Mouse (Mus musculus) kidney, adult 8-10 months (tissue): ENCODE results near the gene Tekt3.

ENCODE experiments used
- DNase-seq, 2 experiments: peaks; one replicate each; pipeline ENCODE4 v3.0.0; 2022

Tekt3 gene

DNA sequence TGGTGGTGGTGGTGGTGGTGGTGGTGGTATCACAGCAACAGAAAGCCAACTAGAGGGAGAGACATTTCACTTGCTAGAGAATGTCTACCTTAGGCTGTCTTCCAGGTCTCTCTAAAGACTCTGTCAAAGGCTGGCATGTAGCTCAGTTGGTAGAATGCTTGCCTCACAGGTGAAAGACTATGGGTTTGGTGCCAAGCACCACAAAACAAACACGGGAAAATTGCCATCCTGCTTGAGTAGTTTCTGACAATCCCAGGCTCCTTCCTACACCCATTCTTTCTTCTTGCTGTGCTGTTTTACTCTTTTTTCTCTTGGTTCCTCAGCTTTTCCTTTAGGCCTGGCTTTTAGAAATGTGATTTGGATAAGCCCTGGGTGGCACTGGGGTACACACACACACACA lies 5.1 kb downstream of the Tekt3 start:
- DNase-seq: no peak

DNA sequence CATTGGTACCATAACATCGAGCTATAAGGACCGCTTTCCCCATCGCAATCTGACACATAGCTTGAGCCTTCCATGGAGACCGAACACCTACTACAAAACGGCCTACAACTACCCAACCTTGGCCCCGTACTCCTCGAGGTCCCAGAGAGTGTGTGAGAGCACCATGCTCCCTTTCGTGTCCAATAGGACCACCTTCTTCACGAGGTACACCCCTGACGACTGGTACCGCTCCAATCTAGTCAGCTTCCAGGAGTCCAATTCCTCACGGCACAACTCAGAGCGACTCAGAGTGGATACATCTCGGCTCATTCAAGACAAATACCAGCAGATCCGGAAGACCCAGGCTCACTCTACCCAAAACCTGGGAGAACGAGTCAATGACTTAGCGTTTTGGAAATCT lies 8.6 kb downstream of the Tekt3 start:
- DNase-seq: no peak

DNA sequence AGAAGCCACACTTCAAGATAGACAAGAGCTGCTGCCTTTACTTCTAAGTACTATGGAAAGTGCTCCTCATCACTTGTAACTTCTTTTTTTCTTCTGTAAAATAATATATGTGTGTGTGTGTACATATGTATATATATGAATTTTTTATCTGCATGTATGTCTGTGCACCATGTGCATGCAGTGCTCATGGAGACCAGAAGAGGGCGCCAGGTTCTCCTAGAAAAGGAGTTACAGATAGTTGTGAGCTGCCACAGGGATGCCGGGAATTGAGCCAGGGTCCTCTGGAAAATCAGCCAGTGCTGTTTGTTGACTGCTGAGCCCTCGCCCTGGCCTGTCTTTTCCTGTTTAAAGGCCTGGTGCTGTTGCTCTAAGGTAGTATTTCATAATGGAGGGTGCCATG lies 23.1 kb downstream of the Tekt3 start:
- no peak for DNase-seq

DNA sequence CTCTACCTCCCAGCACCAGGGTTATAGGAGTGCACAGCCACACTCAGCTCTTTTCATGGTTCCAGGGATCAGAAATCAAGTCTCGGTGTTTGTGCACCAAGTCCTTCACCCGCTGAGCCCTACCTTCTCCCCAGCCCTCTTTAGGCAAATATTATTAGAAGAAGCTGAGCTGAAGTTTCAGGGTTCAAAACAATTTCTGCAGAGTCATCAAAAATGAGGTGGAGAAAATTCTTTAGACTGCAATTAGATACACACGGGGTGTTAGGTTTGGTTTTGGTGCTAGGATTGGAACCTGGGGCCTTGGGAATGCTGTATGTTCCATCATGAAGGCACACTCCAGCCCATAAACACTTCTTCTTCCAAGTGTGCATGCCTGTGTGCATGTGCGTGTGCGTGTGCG lies 27.2 kb downstream of the Tekt3 start:
- DNase-seq: no peak

DNA sequence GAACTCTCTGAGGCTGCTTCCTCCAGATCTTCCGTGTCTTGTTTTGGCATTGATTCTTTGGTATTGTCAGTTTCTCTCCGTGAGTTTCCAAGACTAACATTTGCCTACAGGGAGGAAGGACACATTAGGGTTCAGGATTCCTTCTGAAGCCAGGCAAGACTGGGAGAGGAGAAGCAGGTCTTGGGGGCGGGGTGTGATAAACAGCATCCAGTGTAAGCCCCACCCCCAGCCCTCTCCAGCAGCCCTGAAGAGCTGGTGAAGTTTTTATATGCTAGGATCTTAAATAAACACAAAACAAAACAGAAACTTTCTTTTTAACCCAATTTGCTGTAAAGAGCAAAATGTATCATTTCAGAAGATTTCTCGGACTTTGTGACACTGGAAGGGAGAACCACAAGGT lies 28.8 kb downstream of the Tekt3 start:
- DNase-seq: no peak

DNA sequence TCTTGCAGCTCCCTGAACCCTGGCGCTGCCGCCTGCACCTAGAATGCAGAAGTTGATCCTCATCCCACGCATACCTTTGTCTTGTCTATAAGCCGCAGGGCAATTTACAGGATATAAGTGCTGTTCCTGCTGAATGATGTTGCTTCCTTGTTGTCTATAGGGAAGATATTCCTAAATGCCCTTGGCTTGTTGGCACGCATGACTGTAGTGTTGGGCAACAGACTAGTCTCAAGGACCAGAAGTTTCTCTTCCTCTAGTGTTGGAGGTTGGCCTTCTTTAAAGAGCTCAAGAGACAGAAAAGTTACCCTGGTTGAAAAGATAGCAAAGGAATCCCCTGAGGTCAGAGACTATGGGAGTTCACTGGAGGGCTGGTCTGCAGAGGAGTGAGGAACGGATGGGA lies 29.5 kb downstream of the Tekt3 start:
- DNase-seq: no peak

DNA sequence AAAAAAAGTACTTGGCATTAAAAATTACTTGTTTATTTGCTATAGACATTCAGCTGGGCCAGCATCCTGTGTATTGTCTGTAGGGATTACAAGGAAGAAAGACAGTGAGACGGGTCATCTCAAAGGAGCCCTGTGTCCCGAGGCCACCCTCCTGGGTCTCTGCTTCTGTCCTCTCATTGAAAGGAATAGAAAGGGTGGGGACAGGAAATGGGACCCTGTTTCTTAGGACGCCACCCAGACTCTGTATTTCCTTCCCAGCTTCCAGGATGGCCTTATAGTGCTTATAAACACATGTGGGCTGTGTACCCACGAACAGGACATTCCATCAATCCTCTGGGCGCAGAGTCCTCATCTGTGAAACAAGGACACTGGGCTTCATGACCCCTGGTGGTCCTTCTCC lies 30.8 kb downstream of the Tekt3 start:
- no peak for DNase-seq

DNA sequence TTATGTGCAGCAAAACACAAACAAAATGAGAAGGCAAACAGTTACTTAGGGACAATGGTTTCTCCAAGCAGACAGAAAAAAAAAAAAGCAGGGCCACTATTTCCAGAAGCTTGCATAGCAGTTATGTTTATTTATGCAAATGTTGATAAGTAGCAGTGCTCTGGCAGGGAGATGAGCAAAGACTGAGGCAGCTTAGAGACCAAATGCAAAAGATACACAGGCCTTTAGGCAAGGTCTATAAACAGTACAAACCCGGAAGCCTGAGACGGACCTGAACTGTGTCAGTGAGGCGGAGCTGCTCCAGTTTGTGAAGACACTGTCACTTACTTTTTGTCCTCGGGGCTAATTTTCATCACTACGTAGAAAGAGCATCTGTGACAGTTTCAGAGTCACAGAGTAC lies 32.1 kb downstream of the Tekt3 start:
- no peak for DNase-seq

DNA sequence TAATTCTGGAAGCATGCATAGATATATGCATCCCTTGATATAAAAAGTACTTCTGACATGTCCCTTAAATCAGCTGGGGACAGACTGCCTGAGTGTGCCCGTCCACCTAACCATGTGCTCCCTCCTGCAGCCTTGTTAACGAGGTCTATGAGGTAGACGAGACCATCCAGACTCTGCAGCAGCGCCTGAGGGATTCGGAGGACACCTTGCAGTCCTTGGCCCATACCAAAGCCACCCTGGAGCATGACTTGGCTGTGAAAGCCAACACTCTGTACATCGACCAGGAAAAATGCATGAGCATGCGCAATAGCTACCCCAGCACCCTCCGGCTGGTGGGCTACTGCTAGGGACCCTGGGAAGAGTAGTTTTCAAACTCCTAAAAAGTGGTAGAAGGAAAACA lies 33.0 kb downstream of the Tekt3 start:
- DNase-seq: no peak

DNA sequence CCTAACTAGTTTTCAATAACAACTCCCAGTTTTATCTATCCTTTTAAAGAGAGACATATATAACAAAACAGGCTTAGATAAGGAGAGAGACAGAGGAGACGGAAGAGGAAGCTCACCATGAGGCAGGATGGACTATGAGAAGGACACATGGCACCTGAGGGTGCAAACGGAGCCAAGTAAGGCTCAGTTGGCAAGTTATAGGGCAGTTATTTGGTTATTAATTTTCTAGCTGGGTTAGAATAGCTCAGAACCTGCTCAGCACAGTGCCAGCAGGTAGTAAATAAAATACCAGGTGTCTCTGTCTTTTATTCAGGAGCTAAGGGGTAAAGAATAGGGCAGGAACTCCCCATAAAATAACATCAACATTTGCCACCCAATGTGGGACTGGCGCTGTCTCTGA lies 36.6 kb downstream of the Tekt3 start:
- DNase-seq: peak; percentile 6 to 40

DNA sequence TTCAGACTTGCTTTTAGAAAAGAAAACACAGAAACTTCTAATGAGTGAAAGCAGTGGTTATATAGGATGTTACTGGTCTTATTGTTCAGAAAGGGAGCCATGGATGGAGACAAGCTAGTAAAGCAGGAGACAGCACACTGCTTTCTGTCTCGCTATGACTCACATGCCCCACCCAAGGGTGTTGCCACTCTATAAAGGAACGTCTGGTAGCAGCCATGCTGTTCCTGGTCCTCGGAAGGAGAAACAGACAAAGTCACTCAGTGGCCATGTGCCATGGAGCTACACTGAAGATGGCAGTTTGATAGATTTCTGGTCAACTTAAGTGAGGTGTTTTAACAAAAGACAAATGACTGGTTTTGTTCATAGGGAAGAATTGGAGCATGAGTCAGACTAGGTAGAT lies 37.9 kb downstream of the Tekt3 start:
- DNase-seq: no peak

DNA sequence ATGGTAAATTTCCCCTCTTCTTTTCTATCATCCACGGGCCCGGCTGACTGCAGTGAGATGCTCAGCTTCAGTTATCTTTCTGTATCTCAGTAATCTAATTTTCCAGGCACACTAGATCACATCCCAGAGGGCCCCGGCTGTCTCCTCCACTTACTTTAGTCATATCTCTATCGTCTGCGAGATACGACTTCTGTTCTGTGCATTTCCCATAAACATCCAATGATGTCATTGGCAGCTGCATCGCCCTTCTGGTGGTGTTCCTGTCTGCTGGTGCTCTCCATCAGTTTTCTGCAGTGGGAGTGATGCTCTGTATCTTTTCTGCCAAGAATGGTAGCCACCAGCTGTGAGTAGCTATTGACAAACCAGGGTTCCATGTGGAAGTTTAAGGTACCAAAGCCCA lies 41.8 kb downstream of the Tekt3 start:
- no peak for DNase-seq

DNA sequence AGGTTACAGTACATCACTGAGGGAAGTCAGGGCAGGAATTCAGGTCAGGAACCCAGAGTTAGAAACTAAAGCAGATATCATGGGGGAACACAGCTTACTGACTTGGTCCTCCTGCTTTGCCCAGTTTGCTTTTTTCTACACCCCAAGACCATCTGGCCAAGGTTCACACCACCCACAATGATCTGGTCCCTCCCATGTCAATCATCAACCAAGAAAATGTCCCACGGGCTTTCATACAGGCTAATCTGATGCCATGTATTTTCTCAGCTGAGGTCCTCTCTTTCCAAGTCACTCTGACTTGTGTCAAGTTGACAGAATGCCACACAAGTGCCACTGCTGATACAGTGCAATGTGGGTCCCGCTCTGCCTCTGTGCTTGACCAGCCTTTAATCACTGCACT lies 42.6 kb downstream of the Tekt3 start:
- peak in 1 of 2 experiments; percentile 34 for DNase-seq

DNA sequence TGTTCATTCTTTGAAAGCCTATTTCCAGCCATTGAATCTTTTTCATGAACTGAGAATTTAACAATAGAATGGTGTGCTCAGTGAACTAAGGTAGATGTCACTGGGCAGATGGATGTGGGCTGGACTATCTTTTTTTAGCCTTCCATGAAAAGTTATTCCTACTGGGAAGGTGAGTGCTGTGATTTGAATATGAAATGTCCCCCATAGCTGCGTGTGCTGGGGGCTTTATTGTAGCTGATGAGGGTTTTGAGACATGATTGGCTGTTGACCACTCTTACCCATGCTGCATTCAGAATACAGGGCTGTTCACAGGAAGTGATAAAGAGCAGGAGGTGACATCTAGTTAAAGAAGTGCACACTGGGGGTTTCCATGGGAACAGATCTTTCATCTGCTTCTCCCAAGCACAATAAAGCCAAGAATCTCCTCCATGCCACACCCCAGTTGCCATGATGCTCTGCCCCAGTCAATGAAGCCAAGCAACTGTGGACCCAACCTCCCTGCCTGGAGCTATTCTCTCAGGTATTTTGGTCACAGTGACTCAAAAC lies 47.8 kb downstream of the Tekt3 start:
- no peak for DNase-seq

DNA sequence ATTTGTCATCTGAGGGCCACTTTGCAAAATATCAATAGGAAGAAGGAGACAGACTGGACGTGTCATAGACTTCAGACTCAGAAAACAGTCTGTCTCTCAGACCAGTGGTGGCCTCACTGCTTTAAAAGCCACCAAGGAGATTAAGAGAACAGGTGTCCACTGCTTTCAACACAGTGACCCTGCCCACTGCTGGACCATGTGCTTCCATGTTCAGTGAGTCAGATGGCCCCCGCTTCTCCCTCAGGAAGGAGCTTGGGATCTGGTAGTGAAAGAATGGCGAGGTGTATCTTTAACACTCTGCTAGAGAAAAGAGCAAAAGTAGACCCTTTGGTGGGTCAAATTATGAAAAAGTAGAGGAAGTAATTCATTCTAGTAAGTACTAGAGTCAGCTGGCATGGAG lies 48.9 kb downstream of the Tekt3 start:
- no peak for DNase-seq

DNA sequence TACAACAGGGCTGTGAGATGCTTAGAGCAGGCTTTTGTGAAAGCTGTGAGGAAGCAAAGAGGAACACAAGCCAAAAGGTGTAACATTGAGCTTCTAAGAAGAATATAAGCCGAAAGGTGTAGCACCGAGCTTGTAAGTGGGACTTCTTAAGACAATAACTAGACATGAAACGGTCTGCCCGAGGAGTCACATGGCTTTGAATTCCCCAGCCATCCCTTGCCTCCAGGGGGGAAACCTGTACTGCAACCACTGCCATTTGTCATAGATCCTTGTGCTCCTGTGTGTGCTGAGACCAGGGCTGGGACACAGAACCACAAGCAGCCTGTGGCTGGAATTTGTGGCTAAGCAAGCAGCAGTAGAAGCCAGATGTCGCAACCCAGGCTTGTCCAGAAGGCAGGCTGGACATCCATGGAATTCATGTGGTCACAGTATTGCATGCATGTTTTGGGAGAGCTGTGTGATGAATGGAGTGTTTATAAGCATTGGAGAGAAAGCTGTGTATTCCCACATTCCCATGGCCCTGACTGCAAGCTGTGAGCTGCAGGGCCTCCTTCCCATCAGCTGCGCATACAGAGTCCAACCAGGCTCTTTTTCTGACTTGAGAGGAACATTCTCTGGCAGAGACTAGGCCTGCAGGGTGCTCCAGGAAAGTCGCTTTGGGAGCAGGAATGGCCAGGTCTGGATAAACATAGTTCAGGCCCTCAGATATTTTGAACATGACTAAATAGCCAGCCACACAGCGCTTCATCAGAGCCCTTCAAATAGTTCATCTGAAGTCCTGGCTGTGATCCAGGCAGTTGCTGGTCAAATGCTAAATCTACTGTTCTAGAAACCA lies 53.6 kb downstream of the Tekt3 start:
- DNase-seq: no peak

DNA sequence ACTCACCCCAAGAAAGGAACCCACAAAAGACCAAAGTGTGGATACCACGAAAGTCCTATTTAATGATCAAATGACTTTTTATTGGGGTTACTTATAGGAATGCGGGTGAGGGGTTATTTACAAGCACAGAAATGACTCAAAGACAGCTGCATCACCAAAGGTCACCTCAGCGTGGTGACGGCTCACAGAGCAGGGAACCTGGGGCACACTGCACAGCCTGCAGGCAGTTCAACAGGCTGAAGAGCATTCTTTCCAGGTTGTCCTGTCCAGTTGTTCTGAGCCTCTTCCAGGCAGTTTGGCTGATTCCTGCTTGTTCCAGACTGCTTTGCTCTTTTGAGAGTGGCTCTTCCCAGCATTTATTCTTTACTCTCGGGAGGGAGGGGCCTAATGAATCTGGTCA lies 55.2 kb downstream of the Tekt3 start:
- no peak for DNase-seq

DNA sequence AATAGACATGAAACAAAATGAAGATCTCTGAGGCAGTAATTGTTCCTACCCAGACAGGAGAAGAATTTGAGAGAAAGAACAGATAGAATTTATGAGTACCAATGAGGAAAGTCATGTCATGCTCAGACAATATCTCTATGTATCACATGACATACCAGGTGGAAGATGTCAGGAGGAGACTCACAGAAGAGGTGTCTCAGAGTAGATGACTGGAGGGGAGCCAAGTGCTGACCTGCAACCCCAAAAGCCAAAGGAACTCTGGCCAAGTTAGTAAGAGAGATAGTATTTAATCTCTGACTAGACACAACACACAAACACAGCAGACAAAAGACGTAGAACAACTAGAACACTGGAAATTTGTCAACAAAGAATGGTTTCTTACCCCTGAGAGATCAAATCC lies 55.8 kb downstream of the Tekt3 start:
- no peak for DNase-seq

DNA sequence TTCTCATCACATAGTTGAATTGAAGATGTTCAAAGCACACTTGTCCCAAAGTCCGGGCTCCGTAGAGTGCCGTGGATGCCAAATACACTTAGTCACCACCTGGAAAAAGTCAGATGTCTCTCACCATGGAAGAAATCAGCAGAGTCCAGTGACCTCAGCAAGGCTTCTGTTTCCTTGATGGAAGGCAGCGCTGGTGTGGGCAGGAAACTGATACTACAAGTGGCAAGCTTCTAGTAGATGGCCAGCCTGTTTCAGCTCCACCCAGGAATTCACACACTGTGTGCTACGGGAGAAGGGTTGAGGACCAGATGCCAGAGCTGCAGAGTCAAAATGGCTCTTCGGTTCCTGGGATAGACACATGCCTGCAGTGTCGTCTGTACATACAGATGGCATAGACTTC lies 58.3 kb downstream of the Tekt3 start:
- no peak for DNase-seq

DNA sequence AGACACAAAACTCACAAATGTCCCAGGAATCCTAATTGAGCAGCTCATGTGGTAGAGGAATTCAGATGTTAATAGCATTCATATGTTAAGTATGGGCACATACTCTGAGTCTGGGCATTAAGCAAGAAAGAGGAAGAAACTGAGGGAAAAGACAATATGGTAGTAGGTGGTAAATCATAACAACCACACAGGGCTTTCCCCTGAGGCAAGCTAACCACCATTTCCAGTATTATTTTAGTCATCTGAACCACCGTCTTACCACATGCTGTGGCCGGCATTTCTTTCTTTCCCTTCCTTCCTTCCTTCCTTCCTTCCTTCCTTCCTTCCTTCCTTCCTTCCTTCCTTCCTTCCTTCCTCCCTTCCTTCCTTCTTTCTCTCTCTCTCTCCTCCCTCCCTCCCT lies 60.8 kb downstream of the Tekt3 start:
- DNase-seq: no peak

DNA sequence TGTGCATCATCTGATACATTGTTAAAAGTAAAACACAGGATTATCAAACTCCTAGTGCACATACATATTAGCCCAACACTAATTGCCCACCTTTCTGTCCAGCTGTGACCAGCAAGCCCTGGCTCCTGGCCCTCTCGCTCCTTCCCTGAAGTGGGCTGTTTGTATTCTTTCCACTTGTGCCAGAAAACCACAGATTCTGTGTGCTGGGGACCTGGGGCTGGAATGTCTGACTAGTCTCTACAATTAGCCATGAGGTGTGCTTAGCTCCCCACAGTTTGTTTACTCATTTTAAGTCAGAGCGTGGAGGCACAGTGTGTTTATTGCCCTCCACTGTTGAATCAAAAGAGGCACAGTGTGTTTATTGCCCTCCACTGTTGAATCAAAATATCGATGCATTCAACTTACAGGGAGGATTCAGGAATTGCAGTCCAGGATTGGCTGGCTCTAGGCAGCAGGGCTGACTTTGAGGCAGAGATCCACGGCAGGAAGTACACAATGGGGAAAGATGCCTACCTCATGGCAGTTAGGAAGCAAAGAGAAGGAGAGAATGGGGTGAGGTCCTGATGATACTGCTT lies 61.4 kb downstream of the Tekt3 start:
- no peak for DNase-seq

DNA sequence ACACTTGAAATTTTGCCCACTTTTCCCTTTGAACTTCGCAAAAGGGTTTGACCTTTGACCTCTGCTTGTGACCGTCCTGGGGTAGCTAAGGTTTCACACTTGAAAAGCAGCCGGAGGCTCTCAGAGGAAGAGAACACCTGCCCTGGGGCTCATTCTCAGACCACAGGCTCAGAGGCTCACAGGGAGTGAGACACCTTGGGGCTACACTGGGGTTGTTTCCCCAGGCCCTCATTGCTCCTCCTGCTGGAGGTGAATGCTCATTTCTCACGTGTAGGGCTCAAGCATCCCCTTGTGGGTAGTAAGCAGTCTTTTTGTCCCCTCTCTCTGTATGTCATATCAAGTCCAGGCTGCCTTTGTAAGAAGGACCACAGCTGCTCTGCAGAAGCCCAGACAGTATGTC lies 62.9 kb downstream of the Tekt3 start:
- DNase-seq: no peak

DNA sequence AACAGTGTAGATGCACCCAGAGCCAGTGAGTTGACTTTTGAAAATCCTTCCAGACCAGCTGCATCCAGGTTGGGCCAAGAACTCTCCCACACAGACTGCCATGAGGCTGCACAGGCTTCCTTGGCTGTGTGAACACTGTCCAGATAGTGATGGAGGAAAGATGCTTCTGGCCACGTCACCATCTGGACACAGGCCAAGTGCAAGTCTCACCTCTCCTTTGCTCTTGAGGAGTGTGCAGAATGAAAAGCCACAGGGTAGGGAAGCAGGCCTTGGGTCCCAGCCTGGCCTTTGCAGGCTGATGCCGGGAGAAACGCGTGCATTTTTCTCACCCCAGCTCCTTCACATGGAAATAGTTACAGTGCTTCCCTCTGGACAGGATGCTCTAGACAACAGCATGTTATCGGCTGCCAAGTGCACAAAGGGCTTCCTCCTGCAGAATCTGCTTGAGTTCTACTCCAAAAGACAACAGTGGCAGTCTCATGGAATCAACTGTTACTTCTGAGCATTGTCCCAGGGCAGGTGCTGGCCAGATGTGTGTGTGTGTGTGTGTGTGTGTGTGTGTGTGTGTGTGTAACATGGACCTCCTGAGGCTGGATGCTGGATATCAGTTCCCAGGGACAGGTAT lies 64.5 kb downstream of the Tekt3 start:
- DNase-seq: no peak

DNA sequence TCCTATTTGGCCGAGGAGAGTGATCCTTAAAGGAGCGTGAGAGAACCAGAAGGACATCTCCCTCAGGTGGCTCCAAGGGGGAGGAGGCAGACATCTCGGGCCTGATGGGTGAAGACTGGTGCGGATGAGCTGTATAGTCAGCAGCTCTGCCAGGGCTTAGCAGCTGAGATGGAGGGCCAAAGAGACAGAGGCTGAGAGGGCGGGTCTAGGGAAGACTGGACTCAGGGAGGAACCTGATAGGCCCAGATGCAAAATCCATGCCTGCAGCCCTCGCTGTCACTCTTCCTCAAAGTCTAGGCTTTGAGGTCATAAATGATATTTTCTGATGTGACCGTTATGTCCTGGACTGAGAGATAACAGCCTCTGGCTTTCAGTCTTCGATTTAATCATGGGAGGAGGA lies 65.5 kb downstream of the Tekt3 start:
- no peak for DNase-seq
